Mouse (Mus musculus): ENCODE data around the gene Cavin3.

GRCm38 (mm10) chr7:105458546-105458945, 23.6 kb downstream of the Cavin3 start:
- no peak for TF ChIP-seq CTCF (IDR thresholded peaks at IDR 0.05; ENCODE audit: control insufficient read depth, insufficient read depth, insufficient replicate concordance, low read depth, low read length)
- TF ChIP-seq POLR2A (IDR thresholded peaks at IDR 0.05; ENCODE audit: control insufficient read depth, low read depth, low read length): no peak
